Mouse (Mus musculus) lung, embryonic 14.5 days (tissue): Measurements from ENCODE around the gene Npb. TPM values are rescaled to one million over a fixed set of nuclear protein-coding genes. Genes with fewer than 3 reads are reported as not detected.
"Not testable (repeated sequence)": the region's sequence is repeated elsewhere in the genome, so short reads cannot be mapped to it uniquely, and the experiment has no call there.

Experiments
- ATAC-seq: fragments of 200-750 bp; cut with Nextera tagmentation; 2 replicates; pipeline ENCODE4 v1.8.0; 2017; ENCODE audit warnings: mild to moderate bottlenecking, moderate TSS enrichment, moderate library complexity; ENCODE audit not compliant: insufficient read depth
- DNase-seq: peaks from one replicate; pipeline ENCODE4 v3.0.0-alpha.2; 2015
- H3K27ac ChIP-seq: fragments of 300-500 bp; sonication (generic); 2 replicates; pipeline ENCODE4 v1.5.1; 2014; ENCODE audit warnings: low read depth, mild to moderate bottlenecking, moderate library complexity
- H3K27me3 ChIP-seq: fragments of 300-500 bp; sonication (generic); 2 replicates; pipeline ENCODE4 v1.6.1; 2014; ENCODE audit warnings: low read length, control low read depth; ENCODE audit not compliant: insufficient read depth
- H3K36me3 ChIP-seq: fragments of 300-500 bp; sonication (generic); 2 replicates; pipeline ENCODE4 v1.6.1; 2014; ENCODE audit warnings: control low read depth; ENCODE audit not compliant: insufficient read depth
- H3K4me1 ChIP-seq: fragments of 300-500 bp; sonication (generic); 2 replicates; pipeline ENCODE4 v1.6.1; 2014; ENCODE audit warnings: antibody characterized with exemption, control low read depth; ENCODE audit not compliant: insufficient read depth
- H3K4me2 ChIP-seq: fragments of 300-500 bp; sonication (generic); 2 replicates; pipeline ENCODE4 v1.6.1; 2014; ENCODE audit warnings: mild to moderate bottlenecking
- H3K4me3 ChIP-seq: fragments of 300-500 bp; sonication (generic); 2 replicates; pipeline ENCODE4 v1.5.1; 2014; ENCODE audit warnings: low read depth, low read length
- H3K9ac ChIP-seq: fragments of 300-500 bp; sonication (generic); 2 replicates; pipeline ENCODE4 v1.6.1; 2014
- H3K9me3 ChIP-seq: fragments of 300-500 bp; sonication (generic); 2 replicates; pipeline ENCODE4 v1.6.1; 2016; ENCODE audit warnings: low read depth, low read length, control low read depth
- CTCF ChIP-seq: IDR thresholded peaks from 2 replicates; pipeline ENCODE4 v1.5.1; 2016; ENCODE audit warnings: antibody characterized with exemption, low read depth
- WGBS: fragments of 180-500 bp; shearing (Covaris S2); extraction: QIAGEN DNeasy Blood & Tissue Kit; methylation state at CpG from one replicate; pipeline ENCODE4 v1.1.7; 2014; 5-methylcytosine and 5-hydroxymethylcytosine counted together
- polyA plus RNA-seq: library from polyadenylated mRNA; unstranded; fragments of >200 nt; fragmentation: Nextera tagmentation; extraction: Ambion mirVana; gene quantifications from 2 replicates; pipeline ENCODE4 v1.2.1, GENCODE M21; 2014

Npb gene
- polyA plus RNA-seq = 0.89 and 1.3 TPM in 2 replicates

DNA sequence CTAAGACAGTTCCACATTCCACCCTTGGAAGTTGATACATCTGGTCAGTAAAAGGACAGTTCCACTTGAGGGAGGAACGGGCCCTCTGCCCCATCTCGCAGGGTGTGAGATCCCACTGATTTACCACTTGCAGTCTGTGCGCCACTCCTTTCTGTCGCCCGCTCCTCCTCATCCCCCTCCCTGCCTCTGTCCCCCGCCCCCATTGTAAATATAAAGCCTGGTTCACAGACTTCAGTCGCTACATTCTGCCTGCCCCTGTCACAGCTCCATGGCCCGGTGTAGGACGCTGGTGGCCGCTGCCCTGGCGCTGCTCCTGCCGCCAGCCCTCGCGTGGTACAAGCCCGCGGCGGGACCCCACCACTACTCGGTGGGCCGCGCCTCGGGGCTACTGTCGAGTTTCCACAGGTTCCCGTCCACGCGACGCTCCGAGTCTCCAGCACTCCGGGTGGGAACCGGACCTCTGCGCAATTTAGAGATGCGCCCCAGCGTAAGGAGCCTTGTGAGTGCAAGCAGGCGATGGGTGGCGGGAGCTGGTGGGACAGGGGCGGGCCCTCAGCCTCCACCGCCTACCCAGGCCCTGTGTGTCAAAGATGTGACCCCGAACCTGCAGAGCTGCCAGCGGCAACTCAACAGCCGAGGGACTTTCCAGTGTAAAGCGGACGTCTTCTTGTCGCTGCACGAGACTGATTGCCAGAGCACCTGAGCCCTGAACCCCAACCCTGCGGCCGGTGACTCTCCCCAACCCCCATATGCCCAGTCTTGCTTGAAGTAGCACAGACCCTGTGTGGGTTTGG, at the start of gene Npb:
Gene Npb (plus strand): TSS at position 237 of the 794 bp plus-strand sequence.
- Histone ChIP-seq H3K4me3 (peak within 1 kb of the TSS; percentile 32), H3K27ac (no peak within 1 kb of the TSS), H3K9ac (peak within 1 kb of the TSS; percentile 54), H3K36me3 (peaks cover 68% of the 10 kb centered on the region), H3K27me3 (no peaks in the 10 kb centered on the region), H3K4me1 (peaks cover 11% of the 10 kb centered on the region; the same call in 1 of the 2 replicates), H3K9me3 (no peaks in the 10 kb centered on the region), H3K4me2 (peak within 1 kb of the TSS; percentile 73)
- peak; percentile 19; the same call in 1 of the 2 replicates for ATAC-seq
- TF ChIP-seq CTCF = no peak
- peak; percentile 18 for DNase-seq
- WGBS = 4% methylated on average over 45 of the region's 45 CpGs

DNA sequence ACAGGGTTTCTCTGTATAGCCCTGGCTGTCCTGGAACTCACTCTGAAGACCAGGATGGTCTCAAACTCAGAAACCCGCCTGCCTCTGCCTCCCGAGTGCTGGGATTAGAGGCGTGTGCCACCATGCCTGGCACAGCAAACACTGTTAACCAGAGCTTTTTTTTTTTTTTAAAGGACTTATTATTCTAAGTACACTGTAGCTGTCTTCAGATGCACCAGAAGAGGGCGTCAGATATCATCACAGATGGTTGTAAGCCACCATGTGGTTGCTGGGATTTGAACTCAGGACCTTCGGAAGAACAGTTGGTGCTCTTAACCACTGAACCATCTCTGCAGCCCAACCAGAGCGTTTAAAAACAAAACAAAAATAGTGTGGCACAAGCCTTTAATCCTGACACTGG, 49.4 kb upstream of the Npb start:
- H3K4me3 ChIP-seq, H3K4me2 ChIP-seq, DNase-seq, ATAC-seq, H3K27me3 ChIP-seq, H3K27ac ChIP-seq, H3K4me1 ChIP-seq, H3K9ac ChIP-seq, H3K9me3 ChIP-seq: not testable (repeated sequence)
- peaks cover 53% of the 10 kb centered on the region for H3K36me3 ChIP-seq
- 85% methylated on average over 6 of the region's 6 CpGs for WGBS

DNA sequence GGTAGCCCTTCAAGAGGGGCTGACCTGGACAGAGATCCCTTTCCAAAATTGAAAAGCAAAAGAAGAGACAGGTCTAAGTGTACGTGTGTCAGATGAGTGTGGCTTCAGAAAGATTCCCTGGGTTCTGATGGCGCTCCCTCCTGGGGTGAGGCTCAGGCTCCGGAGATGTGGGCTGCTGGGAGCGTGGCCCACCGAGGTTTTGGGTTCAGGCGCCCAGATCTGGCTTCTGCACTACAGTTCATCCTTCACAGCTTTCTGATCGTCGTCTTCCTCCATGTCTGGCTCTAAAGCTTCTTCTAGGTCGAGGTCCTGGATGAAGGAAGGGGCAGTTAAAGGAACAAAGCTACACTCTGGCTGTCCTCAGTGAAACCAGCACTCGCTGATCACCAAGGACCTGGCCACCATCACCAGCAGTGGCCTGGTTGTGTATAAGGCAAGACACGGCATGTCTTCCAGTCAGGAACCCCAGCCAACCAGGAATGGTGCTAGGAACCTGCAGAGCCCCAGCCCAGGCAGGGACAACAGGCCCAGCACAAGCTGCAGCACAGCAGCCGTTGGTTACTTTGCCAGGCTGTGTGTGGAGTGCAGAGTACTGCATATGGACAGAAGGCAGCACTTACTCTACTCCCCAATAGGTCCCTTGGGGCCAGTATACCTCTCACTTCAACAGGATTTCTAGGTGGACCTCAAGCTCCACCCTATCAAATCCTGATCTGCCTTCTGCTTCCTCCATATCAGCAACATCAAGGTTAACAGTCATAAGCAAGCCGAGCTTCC, 47.1 kb upstream of the Npb start:
- WGBS = 92% methylated on average over 13 of the region's 13 CpGs
- H3K9me3 ChIP-seq = no peaks in the 10 kb centered on the region
- H3K9ac ChIP-seq = no peak overlapping the region
- H3K4me2 ChIP-seq = no peak overlapping the region
- DNase-seq (no peak), ATAC-seq (no peak)
- TF ChIP-seq CTCF = no peak
- peaks cover 76% of the 10 kb centered on the region for H3K36me3 ChIP-seq
- H3K27me3 ChIP-seq = no peaks in the 10 kb centered on the region
- no peaks in the 10 kb centered on the region for H3K4me1 ChIP-seq
- H3K4me3 ChIP-seq = no peak overlapping the region
- no peak overlapping the region for H3K27ac ChIP-seq

DNA sequence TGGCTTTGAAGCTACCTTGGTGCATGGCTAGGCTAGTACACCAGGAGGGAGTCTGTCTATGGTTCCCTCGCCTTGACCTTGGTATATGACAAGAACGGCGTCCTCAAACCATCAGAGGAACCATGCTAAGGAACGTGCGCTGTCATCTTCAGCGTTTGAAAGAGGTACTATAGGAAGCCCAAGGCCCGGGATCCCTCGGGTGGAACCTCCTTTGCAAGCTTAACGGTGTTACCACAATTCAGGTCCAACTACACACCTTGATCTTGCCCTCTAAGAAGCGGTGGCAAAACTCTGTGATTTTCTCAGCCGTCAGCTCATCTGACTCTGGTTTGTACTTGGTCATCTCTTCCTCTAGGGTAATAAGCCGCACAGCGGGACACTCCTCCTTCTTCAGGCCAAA, 45.3 kb upstream of the Npb start:
- Histone ChIP-seq H3K9ac (no peak overlapping the region), H3K27ac (no peak overlapping the region), H3K27me3 (no peaks in the 10 kb centered on the region), H3K4me1 (no peaks in the 10 kb centered on the region), H3K9me3 (no peaks in the 10 kb centered on the region), H3K36me3 (peaks cover 94% of the 10 kb centered on the region), H3K4me3 (no peak overlapping the region), H3K4me2 (no peak overlapping the region)
- DNase-seq (no peak), ATAC-seq (no peak)
- 94% methylated on average over 13 of the region's 13 CpGs for WGBS
- no peak for TF ChIP-seq CTCF

DNA sequence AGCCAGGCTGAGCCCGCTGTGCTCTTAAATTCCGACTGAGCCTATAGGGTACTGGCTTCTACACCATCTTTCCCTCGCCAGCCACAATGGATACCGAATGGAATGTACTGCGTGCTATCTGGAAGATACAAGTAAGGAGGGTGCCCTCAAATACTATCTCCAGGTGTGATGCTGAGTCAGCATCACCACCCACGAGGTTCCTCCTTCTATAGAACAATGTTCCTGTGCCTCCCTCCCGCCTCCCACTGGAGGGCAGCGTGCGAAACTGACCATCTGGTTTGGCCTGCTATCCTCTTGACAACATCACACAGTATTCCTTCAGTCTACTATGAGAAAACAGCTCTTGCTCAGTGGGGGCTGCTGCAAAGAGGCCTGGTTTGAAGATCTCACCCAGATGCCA, 43.2 kb upstream of the Npb start:
- Histone ChIP-seq H3K27ac (no peak overlapping the region), H3K4me2 (no peak overlapping the region), H3K9me3 (no peaks in the 10 kb centered on the region), H3K36me3 (peaks cover 97% of the 10 kb centered on the region), H3K4me1 (no peaks in the 10 kb centered on the region), H3K27me3 (no peaks in the 10 kb centered on the region), H3K9ac (no peak overlapping the region), H3K4me3 (no peak overlapping the region)
- peak; percentile 5; the same call in 1 of the 2 replicates for TF ChIP-seq CTCF
- WGBS = 81% methylated on average over 9 of the region's 9 CpGs
- ATAC-seq (no peak), DNase-seq (no peak)

DNA sequence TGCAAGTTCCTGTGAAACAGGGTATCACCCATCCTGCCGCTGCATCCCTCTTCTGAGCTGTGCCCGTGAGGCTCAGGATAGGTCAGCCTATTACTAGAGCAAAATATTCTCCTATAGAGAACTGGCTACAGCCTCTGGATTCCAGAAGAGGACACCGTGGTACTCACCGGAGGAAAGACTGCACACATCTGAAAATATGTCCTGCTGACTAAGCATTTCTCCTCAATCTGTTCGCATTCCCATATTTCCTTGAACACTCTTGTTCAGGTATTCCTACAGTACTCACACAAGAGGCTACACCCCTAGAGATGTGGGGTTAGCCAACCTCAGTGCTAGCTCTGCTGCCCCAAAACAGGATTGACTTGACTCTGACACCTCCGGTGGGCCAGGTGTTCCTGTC, 40.0 kb upstream of the Npb start:
- Histone ChIP-seq H3K4me1 (0 out of 2 replicates have a peak, but pooled peaks cover 8% of the 10 kb centered on the region), H3K36me3 (peaks cover 79% of the 10 kb centered on the region), H3K27ac (no peak overlapping the region), H3K9ac (peak overlapping the region; percentile 32; the same call in 1 of the 2 replicates), H3K9me3 (no peaks in the 10 kb centered on the region), H3K4me2 (no peak overlapping the region), H3K4me3 (no peak overlapping the region), H3K27me3 (no peaks in the 10 kb centered on the region)
- no peak for DNase-seq
- ATAC-seq = no peak
- 89% methylated on average over 6 of the region's 6 CpGs for WGBS
- TF ChIP-seq CTCF = no peak

DNA sequence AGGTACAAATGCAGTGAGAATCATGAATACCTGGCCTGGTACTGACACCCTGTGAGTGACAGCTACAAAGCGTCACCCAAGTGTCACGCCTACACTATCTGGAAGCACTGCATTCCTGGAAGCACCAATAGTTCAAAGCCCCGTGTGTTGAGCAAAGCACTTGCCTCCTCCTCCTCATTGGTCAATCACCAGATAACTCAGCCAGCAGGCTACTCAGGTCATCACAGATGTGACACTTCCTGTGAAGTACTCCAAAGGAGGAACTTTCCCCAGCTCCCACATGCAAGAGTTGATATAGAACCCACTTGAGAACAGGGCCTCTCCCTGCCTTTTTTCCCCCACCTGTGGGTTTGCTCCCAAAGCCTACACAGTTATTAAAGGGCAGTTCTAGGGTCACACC, 37.2 kb upstream of the Npb start:
- no peaks in the 10 kb centered on the region for H3K27me3 ChIP-seq
- peak overlapping the region; percentile 90 for H3K4me2 ChIP-seq
- no peak for ATAC-seq
- no peak for DNase-seq
- peak overlapping the region; percentile 97 for H3K4me3 ChIP-seq
- WGBS = 65% methylated on average over 3 of the region's 3 CpGs
- H3K27ac ChIP-seq = no peak overlapping the region
- peaks cover 51% of the 10 kb centered on the region for H3K36me3 ChIP-seq
- H3K9me3 ChIP-seq = no peaks in the 10 kb centered on the region
- peak overlapping the region; percentile 95 for H3K9ac ChIP-seq
- no peak for TF ChIP-seq CTCF
- 0 out of 2 replicates have a peak, but pooled peaks cover 11% of the 10 kb centered on the region for H3K4me1 ChIP-seq
